Mouse (Mus musculus) forebrain, postnatal 0 days (tissue): ENCODE results near the gene Cpe. TPM values are rescaled to one million over a fixed set of nuclear protein-coding genes. Genes with fewer than 3 reads are reported as not detected.

Experiments
- ATAC-seq: fragments of 200-750 bp; cut with Nextera tagmentation; 2 replicates; pipeline ENCODE4 v1.8.0; 2017; ENCODE audit warnings: mild to moderate bottlenecking, moderate library complexity
- DNase-seq: peaks from one replicate; pipeline ENCODE4 v3.0.0-alpha.2; 2015
- H3K27ac ChIP-seq: fragments of 300-500 bp; sonication (generic); 2 replicates; pipeline ENCODE4 v1.5.1; 2014; ENCODE audit warnings: low read depth, mild to moderate bottlenecking, antibody characterized with exemption, low read length, moderate library complexity, mixed read lengths
- H3K27me3 ChIP-seq: fragments of 300-500 bp; sonication (generic); 2 replicates; pipeline ENCODE4 v1.6.1; 2014; ENCODE audit warnings: mild to moderate bottlenecking, low read length, mixed read lengths; ENCODE audit not compliant: insufficient read depth
- H3K36me3 ChIP-seq: fragments of 300-500 bp; sonication (generic); 2 replicates; pipeline ENCODE4 v1.6.1; 2014; ENCODE audit warnings: mild to moderate bottlenecking, moderate library complexity; ENCODE audit not compliant: insufficient read depth
- H3K4me1 ChIP-seq: fragments of 300-500 bp; sonication (generic); 2 replicates; pipeline ENCODE4 v1.6.1; 2014; ENCODE audit warnings: antibody characterized with exemption; ENCODE audit not compliant: insufficient read depth
- H3K4me2 ChIP-seq: fragments of 300-500 bp; sonication (generic); 2 replicates; pipeline ENCODE4 v1.6.1; 2014; ENCODE audit warnings: low read depth, mild to moderate bottlenecking, moderate library complexity
- H3K4me3 ChIP-seq: fragments of 300-500 bp; sonication (generic); 2 replicates; pipeline ENCODE4 v1.5.1; 2014; ENCODE audit warnings: low read depth, low read length, mixed read lengths
- H3K9ac ChIP-seq: fragments of 300-500 bp; sonication (generic); 2 replicates; pipeline ENCODE4 v1.6.1; 2014; ENCODE audit warnings: mild to moderate bottlenecking
- H3K9me3 ChIP-seq: fragments of 300-500 bp; sonication (generic); 2 replicates; pipeline ENCODE4 v1.6.1; 2016; ENCODE audit warnings: low read length
- CTCF ChIP-seq: sonication (generic); IDR thresholded peaks from 2 replicates; pipeline ENCODE4 v1.5.1; 2016; ENCODE audit warnings: antibody characterized with exemption, control low read depth, low read depth
- WGBS: fragments of 180-500 bp; shearing (Covaris S2); extraction: QIAGEN DNeasy Blood & Tissue Kit; methylation state at CpG from one replicate; pipeline ENCODE4 v1.1.7; 2014; 5-methylcytosine and 5-hydroxymethylcytosine counted together
- polyA plus RNA-seq: library from polyadenylated mRNA; unstranded; fragments of >200 nt; fragmentation: Nextera tagmentation; extraction: Ambion mirVana; gene quantifications from 2 replicates; pipeline ENCODE4 v1.2.1, GENCODE M21; 2015
- total RNA-seq: library from RNA; depleted of rRNA; stranded (reverse); fragments of >200 nt; gene quantifications from 2 replicates; pipeline ENCODE4 v1.2.3, GENCODE M21; 2014

Cpe gene
- total and polyA plus RNA-seq, 2 experiments from 2014 or later: 627 to 1,102 TPM

DNA sequence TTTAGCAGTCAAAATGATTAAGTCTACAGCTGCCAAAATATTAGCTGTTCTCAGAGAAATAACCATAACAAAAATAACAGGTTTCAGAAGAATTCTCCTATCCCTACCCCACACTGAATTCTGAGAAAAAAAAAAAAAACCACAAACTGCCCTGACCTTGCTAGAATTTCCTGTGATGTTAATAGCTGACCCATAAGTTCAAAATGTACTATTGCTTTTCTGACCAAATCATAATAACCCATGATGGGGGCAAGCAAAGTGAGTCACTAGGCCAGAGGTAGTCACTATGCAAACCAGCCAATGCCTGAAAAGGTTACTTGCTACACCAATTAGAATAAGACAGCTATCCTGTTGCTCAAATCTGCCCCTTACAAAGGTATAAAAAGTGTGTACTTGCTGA, 14.6 kb upstream of the Cpe start:
- no peak for TF ChIP-seq CTCF
- Histone ChIP-seq H3K9ac (no peak overlapping the region), H3K27ac (no peak overlapping the region), H3K4me2 (no peak overlapping the region), H3K9me3 (no peaks in the 10 kb centered on the region), H3K4me3 (no peak overlapping the region), H3K27me3 (no peaks in the 10 kb centered on the region), H3K4me1 (no peaks in the 10 kb centered on the region), H3K36me3 (no peaks in the 10 kb centered on the region)
- ATAC-seq (no peak), DNase-seq (no peak)

GRCm38 (mm10) chr8:64703191-64703590, 10.3 kb upstream of the Cpe start:
- Histone ChIP-seq H3K27me3 (no peaks in the 10 kb centered on the region), H3K4me2 (no peak overlapping the region), H3K4me3 (no peak overlapping the region), H3K27ac (no peak overlapping the region), H3K36me3 (no peaks in the 10 kb centered on the region), H3K4me1 (no peaks in the 10 kb centered on the region), H3K9ac (no peak overlapping the region), H3K9me3 (no peaks in the 10 kb centered on the region)
- no peak for TF ChIP-seq CTCF
- no peak for ATAC-seq
- no peak for DNase-seq
- WGBS: 84% methylated on average over 1 of the region's 1 CpGs

DNA sequence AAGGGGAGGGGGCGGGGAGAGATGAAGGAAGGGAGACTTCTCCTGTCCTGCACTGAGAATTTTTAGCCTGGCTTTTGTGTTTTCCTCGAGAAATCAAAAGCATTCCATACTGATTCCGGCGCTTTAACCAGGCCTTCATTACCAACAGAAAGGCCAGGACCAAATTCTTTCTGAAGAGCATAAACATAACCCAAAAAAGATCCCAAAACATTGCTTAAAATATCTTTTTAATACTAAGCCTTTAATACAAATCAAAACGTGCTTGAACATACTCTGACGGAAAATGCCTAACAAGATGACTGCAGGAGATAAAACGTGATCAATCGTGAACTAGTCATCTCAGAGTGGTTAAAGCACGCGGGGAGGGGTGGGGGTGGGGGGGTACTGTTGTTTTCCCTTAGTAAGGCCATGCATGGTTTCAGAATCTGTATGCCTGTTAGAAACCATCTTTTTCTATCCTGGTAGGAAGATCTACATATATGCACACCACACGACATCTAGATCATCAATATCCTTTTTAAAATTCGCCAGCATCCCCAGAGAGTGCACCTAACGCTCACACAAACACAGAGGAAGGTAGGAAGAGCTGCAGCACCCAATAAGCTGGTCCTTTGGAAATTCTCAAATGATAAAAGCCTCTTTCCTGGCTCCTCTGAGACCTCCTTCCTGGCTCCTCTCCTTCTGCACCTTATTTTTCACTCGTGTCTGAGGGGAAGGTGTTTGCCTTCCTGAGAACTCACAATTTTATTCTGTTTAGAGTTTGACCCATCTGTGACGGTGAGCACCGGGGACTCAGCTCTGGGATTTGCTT, 1.1 kb downstream of the Cpe start:
- ATAC-seq: peak; percentile 12; the same call in 1 of the 2 replicates
- peak; percentile 67 for DNase-seq
- Histone ChIP-seq H3K9me3 (no peaks in the 10 kb centered on the region), H3K4me3 (peak overlapping the region; percentile 84), H3K9ac (peak overlapping the region; percentile 99), H3K27me3 (no peaks in the 10 kb centered on the region), H3K36me3 (no peaks in the 10 kb centered on the region), H3K27ac (peak overlapping the region; percentile 98), H3K4me2 (peak overlapping the region; percentile 61), H3K4me1 (peaks cover 13% of the 10 kb centered on the region; the same call in 1 of the 2 replicates)
- 3% methylated on average over 16 of the region's 16 CpGs for WGBS
- no peak for TF ChIP-seq CTCF

GRCm38 (mm10) chr8:64690845-64691244, 2.0 kb downstream of the Cpe start:
- Histone ChIP-seq H3K27ac (peak overlapping the region; percentile 15; the same call in 1 of the 2 replicates), H3K9me3 (no peaks in the 10 kb centered on the region), H3K4me1 (peaks cover 13% of the 10 kb centered on the region; the same call in 1 of the 2 replicates), H3K4me2 (peak overlapping the region; percentile 61), H3K9ac (peak overlapping the region; percentile 99), H3K27me3 (no peaks in the 10 kb centered on the region), H3K4me3 (peak overlapping the region; percentile 84), H3K36me3 (no peaks in the 10 kb centered on the region)
- DNase-seq (peak; percentile 32), ATAC-seq (no peak)
- WGBS: 49% methylated on average over 6 of the region's 6 CpGs
- TF ChIP-seq CTCF: no peak

DNA sequence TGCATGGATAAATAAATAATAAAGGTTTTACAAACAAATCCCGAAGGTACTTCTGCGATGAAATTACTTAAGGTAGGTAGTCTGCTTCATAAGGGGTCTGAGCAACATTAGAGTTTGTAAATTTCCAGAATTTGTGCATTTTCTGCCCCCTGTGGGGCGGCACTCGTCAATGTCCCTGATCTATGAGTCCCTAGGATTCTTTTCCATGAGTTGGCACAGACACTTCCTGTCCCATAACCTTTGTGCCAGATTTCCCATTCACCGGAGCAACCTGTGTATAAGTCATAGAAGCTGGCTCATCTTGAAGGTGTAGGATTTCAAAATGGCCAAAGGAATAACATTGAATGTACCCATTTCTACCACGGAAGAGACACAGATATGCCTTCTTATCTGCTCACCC, 2.5 kb downstream of the Cpe start:
- WGBS: 67% methylated on average over 6 of the region's 6 CpGs
- peak overlapping the region; percentile 61 for H3K4me2 ChIP-seq
- peak; percentile 20; the same call in 1 of the 2 replicates for TF ChIP-seq CTCF
- H3K9ac ChIP-seq: no peak overlapping the region
- H3K9me3 ChIP-seq: no peaks in the 10 kb centered on the region
- ATAC-seq (no peak), DNase-seq (peak; percentile 21)
- H3K36me3 ChIP-seq: no peaks in the 10 kb centered on the region
- H3K4me3 ChIP-seq: peak overlapping the region; percentile 84
- peaks cover 13% of the 10 kb centered on the region; the same call in 1 of the 2 replicates for H3K4me1 ChIP-seq
- H3K27ac ChIP-seq: 0 out of 2 replicates have a peak overlapping the region, but pooled peaks have one; percentile 15
- H3K27me3 ChIP-seq: no peaks in the 10 kb centered on the region

GRCm38 (mm10) chr8:64688741-64689140, 4.1 kb downstream of the Cpe start:
- DNase-seq (no peak), ATAC-seq (no peak)
- Histone ChIP-seq H3K9ac (no peak overlapping the region), H3K27me3 (no peaks in the 10 kb centered on the region), H3K4me2 (no peak overlapping the region), H3K4me1 (peaks cover 12% of the 10 kb centered on the region; the same call in 1 of the 2 replicates), H3K36me3 (no peaks in the 10 kb centered on the region), H3K27ac (no peak overlapping the region), H3K9me3 (no peaks in the 10 kb centered on the region), H3K4me3 (no peak overlapping the region)
- 36% methylated on average over 4 of the region's 4 CpGs for WGBS
- TF ChIP-seq CTCF: no peak

DNA sequence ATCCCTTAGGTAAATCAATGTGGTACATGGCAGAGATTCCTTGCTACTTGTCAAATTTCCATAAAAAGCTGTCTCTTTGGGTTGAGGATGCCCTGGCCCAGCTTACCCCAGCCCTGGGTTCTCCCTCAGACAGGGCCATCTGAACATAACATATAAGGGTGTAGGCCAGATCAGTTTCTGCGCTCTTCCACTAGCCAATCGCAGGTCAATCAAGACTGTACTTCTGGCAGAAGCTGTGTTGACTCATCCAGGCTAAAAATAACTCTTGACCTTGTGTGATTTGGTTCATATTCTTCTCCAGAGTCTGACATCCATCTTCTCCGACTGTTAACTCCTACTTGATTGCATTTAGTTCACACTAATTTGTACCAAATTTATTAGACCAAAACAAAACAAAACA, 4.7 kb downstream of the Cpe start:
- WGBS: 66% methylated on average over 3 of the region's 3 CpGs
- no peaks in the 10 kb centered on the region for H3K27me3 ChIP-seq
- ATAC-seq (no peak), DNase-seq (no peak)
- no peaks in the 10 kb centered on the region for H3K9me3 ChIP-seq
- no peak overlapping the region for H3K9ac ChIP-seq
- no peak overlapping the region for H3K4me3 ChIP-seq
- peaks cover 10% of the 10 kb centered on the region; the same call in 1 of the 2 replicates for H3K4me1 ChIP-seq
- no peak overlapping the region for H3K4me2 ChIP-seq
- TF ChIP-seq CTCF: no peak
- H3K36me3 ChIP-seq: no peaks in the 10 kb centered on the region
- H3K27ac ChIP-seq: no peak overlapping the region
